Comparison of ENCODE assay signal across 20 mouse cellular contexts in genomic region chr13:46438960-46439359, GRCm38 (mm10). TPM values are rescaled to one million over a fixed set of nuclear protein-coding genes. Genes with fewer than 3 reads are reported as not detected.
"Had no signal": no experiment of that assay in that cellular context is flagged by ENCODE, and none has a peak within 500 bp of the region (broad histone marks: within the 10 kb centered on the region; RNA-seq: fewer than 3 reads in every experiment).

No protein-coding gene starts in this region.

- H3K27ac ChIP-seq: kidney, embryonic 15.5 days; liver, embryonic 13.5 days; midbrain, embryonic 12.5 days; midbrain, embryonic 15.5 days; neural tube, embryonic 12.5 days; neural tube, embryonic 15.5 days had no signal

- H3K4me1 ChIP-seq: kidney, embryonic 15.5 days; neural tube, embryonic 12.5 days; neural tube, embryonic 15.5 days had no signal

- H3K4me3 ChIP-seq: kidney, embryonic 15.5 days; liver, embryonic 13.5 days; midbrain, embryonic 12.5 days; midbrain, embryonic 15.5 days; neural tube, embryonic 12.5 days; neural tube, embryonic 15.5 days had no signal

- DNase-seq: kidney, adult 8-10 months; kidney, postnatal 10 days; kidney, postnatal 36 days; layer of hippocampus, adult 9-11 months; liver, embryonic 13.5 days; lung, adult 2 months; lung, postnatal 14 days; lung, postnatal 4 days; retina, postnatal 1 day; right cerebral cortex, postnatal 25 days; thymus, adult 2 months; thymus, postnatal 14 days; thymus, postnatal 4 days had no signal

RNA-seq across cellular contexts. Expression of gene Rbm24, which starts 20.7 kb away (rescaled TPM):
- total RNA-seq: megakaryocyte, adult 5-6 weeks had no signal
- polyA plus RNA-seq: liver, adult 2 months had no signal
